Mouse (Mus musculus) left cerebral cortex, adult 2 months (tissue): ENCODE results near the gene Nckap1. TPM values are rescaled to one million over a fixed set of nuclear protein-coding genes. Genes with fewer than 3 reads are reported as not detected.

Experiments used
- DNase-seq, 2 experiments: peaks; one replicate each; pipeline ENCODE4 v3.0.0; 2021 to 2022; ENCODE audit warnings: low spot score in 2 of 2, mixed read lengths in 1 of 2; ENCODE audit errors: extremely low spot score in 1 of 2
- H3K27ac ChIP-seq: fragments of 200-600 bp; 2 replicates; pipeline ENCODE4 v1.8.1; 2022
- H3K4me3 ChIP-seq: fragments of 200-600 bp; 2 replicates; pipeline ENCODE4 v1.8.1; 2022
- CTCF ChIP-seq: fragments of 200-600 bp; IDR thresholded peaks from 2 replicates; pipeline ENCODE4 v1.8.1; 2022; ENCODE audit warnings: antibody characterized with exemption, mild to moderate bottlenecking, moderate library complexity
- intact Hi-C: fragments of 180-260 bp; cut with DNase I; formaldehyde crosslinking; loops from one replicate; pipeline ENCODE4 v1.15.1; 2025
- microRNA-seq, 2 experiments: library from miRNA; unstranded; fragments of <30 nt; microRNA quantifications; one replicate each; pipeline ENCODE4 v1.2.0; 2021
- total RNA-seq, 2 experiments: library from RNA; stranded (reverse); gene quantifications; 2 replicates each; pipeline ENCODE4 v1.2.3; 2021

Gene Nckap1
- total RNA-seq, 2 experiments from 2014 or later: 390 to 416 TPM

DNA sequence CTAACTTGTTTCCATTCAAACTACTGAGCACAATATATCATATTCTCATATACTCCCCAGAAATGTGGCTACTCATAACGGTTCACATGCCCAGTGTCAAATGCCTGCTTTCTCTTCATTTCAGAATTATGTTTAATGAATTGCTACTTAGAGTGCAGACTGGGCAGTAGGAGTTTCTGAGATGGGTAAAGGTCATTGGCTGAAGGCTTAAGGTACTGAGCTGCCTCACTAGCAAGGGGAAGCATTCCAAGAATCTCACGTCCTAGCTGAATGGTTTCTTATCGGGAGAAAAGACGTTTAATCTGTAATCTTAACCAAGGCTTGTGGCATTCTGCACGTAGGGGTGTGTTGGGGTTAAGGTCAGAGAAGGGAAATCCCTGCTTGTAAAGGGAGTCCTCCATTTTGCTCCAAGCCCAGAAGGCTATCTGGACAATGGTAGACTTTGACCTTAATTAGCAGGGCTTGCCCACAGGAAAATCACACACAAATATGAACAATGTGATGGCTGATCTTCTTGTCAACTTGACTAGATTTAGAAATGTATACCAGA is 106.9 kb downstream of the Nckap1 start:
- Histone ChIP-seq H3K27ac (no peak overlapping the region), H3K4me3 (no peak overlapping the region)
- DNase-seq: no peak
- intact Hi-C loops: no loop called here
- TF ChIP-seq CTCF: no peak

DNA sequence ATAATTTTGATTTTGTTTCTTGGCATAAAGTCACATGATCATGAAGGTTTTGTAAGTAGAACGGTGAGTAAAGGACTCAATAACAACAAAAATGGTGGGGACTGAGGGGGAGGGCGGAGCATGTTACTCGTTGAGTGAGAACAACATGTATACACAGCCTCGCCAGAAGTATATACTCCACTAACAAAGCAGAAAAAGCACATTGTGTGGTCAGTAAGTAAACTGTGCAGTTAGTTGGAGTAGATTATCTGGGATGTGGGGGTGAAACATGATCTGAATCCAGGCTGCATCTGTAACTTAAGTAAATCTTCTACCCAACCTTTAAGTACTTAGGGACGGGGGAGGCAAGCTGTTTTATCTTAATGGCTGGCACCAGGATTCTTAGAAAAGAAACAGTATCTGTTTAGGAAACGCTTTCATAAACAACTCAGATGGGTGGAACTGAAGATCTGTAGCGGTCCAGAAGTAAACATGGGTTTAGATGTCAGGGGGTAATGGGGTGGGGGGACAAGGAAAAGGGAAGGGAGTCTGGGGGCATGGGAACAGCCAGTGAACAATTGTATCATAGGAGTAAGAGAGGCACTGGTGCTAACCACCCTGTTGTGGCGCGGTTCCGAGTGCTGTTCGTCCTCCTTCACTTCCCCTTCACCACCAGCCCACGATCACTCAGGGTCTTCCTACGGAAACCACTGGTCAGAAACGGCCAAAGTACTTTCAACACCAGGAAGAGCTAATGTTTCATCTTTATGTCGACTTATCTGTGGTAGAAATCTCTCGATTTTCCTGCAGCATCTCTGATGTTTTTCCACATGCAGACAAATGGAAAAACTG is 115.0 kb downstream of the Nckap1 start:
- no peak for TF ChIP-seq CTCF
- intact Hi-C loops: no loop called here
- Histone ChIP-seq H3K27ac (no peak overlapping the region), H3K4me3 (no peak overlapping the region)
- DNase-seq: no peak

DNA sequence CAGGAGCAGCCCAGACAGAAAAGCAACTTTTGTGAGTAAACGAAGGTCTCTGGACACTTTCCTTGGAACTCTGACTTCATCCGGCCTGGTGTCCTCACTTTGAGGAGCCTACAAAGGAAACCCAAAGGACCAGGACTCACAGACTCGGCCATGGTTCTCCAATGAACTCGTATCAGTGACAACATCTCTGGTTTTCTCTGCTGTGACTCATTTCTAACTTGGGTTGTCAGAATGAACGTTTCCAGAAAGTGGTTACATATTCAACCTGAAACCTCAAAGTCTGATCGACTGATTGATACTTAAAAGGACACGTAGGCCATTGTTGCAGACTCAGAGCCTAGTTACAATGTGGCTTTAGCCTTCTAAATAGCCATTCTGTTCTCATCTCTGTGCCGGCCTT is 119.4 kb downstream of the Nckap1 start:
- H3K27ac ChIP-seq: no peak overlapping the region
- DNase-seq: no peak
- TF ChIP-seq CTCF: no peak
- no peak overlapping the region for H3K4me3 ChIP-seq
- intact Hi-C loops: no loop called here

Small RNA genes within 50 kb of the gene (microRNA-seq; reads per million reads assigned to microRNA genes)
- gene Mir684-1: 0 reads per million in 2 experiments

Other genes with a start within 250 kb of the Nckap1 start
- 10 to 100 TPM; 28.3 to 29.8 TPM for gene Frzb, start 133.8 kb downstream of the Nckap1 start, total RNA-seq
- 10 to 100 TPM; 22.3 to 25.9 TPM for gene Dusp19, start 35.7 kb upstream of the Nckap1 start, total RNA-seq
- gene Nup35, start 35.9 kb upstream of the Nckap1 start, total RNA-seq: 10 to 100 TPM; 15.2 to 15.7 TPM